Mouse (Mus musculus): ENCODE results near the gene 4930402H24Rik.

GRCm38 (mm10) chr2:130685426-130685825, 220.8 kb downstream of the 4930402H24Rik start:
- TF ChIP-seq CTCF (IDR thresholded peaks at IDR 0.05; ENCODE audit: control insufficient read depth, insufficient read depth, insufficient read length) (no peak), MAX (IDR thresholded peaks at IDR 0.05) (no peak), USF1 (IDR thresholded peaks at IDR 0.05; ENCODE audit: low read depth) (no peak), MYOG (IDR thresholded peaks at IDR 0.05; ENCODE audit: control insufficient read depth, extremely low read depth, insufficient read length) (no peak), CEBPB (IDR thresholded peaks at IDR 0.05; ENCODE audit: low read depth) (no peak), MYOD1 (IDR thresholded peaks at IDR 0.05; ENCODE audit: control insufficient read depth, insufficient read length, low read depth) (no peak)
